Mouse (Mus musculus): ENCODE results near the gene Gm26657.
A peak's percentile ranks its signal among the peaks of the same experiment; 100 is the strongest.

Gm26657 gene

DNA sequence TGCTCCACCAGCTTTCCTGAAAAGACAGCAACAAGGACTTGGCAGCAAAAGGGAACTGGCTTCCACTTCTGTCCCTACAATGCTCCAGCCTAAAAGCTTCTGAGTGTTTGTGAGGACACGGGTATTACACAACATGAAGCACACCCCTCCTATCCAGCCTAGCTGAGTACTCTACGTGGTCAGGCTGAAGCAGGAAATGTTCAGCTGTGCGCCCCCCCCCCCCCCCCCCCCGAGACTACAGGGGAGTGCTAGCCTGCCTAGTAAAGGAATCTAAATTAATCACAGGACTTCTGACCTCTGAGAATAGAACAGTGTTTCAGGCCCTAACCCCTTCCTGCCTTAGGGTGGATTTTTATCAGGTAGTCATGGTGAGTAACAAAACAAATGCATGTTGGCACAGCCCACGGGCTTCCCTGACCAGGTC lies 28.0 kb downstream of the Gm26657 start:
- DNase-seq: peak; percentile 8

DNA sequence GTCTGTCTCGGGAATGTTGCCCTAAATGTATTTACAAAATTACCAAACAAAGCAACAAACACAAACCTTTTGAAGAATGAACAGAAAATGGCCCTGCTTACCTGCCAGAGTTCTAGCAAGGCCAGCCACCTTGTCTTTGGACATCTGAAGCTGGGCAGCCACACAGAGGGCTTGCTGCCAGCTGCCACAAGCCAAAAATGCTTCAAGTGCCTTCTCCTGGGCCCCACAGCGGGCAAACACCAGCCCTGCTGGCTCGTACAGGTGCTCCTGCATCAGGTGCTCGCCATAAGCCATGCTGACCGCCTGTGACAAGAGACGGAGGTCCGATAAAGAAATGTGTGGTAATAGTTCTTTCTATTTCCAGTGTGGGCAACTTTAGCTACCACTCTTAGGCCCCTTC lies 29.0 kb downstream of the Gm26657 start:
- peak; percentile 30 for DNase-seq

DNA sequence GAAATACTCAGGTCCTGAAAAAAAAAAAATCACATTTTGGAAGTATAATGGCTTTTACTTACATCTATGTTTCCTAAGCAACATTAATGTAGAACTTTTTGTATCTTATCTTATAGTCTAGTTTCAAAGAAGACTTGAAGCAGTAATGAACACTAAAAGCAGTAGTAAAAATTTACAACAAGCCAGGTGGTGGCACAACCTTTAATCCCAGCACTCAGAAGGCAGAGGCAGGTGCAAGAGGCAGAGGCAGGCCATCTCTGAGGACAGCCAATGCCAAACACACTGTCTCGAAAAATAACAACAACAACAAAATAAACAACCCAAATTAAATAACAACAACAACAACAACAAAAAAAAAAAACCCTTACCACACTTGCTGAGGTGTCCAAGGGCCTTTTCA lies 31.2 kb downstream of the Gm26657 start:
- no peak for DNase-seq

Measured in kidney, adult 9 months (tissue).